Mouse (Mus musculus) forebrain, embryonic 12.5 days (tissue): Measurements from ENCODE around the gene Dmpk. TPM values are rescaled to one million over a fixed set of nuclear protein-coding genes. Genes with fewer than 3 reads are reported as not detected.

Source experiments
- ATAC-seq: fragments of 200-750 bp; cut with Nextera tagmentation; 2 replicates; pipeline ENCODE4 v1.8.0; 2017; ENCODE audit warnings: moderate TSS enrichment; ENCODE audit not compliant: low FRiP score
- H3K27ac ChIP-seq: fragments of 300-500 bp; sonication (generic); 2 replicates; pipeline ENCODE4 v1.5.1; 2016; ENCODE audit warnings: mild to moderate bottlenecking
- H3K27me3 ChIP-seq: fragments of 300-500 bp; sonication (generic); 2 replicates; pipeline ENCODE4 v1.6.1; 2016; ENCODE audit warnings: mild to moderate bottlenecking
- H3K36me3 ChIP-seq: fragments of 300-500 bp; sonication (generic); replicated peaks from 2 replicates; pipeline ENCODE4 v1.6.1; 2016; ENCODE audit warnings: mild to moderate bottlenecking
- H3K4me1 ChIP-seq: fragments of 300-500 bp; sonication (generic); 2 replicates; pipeline ENCODE4 v1.6.1; 2016
- H3K4me2 ChIP-seq: fragments of 300-500 bp; sonication (generic); 2 replicates; pipeline ENCODE4 v1.6.1; 2016; ENCODE audit warnings: mild to moderate bottlenecking, moderate library complexity
- H3K4me3 ChIP-seq: fragments of 300-500 bp; sonication (generic); replicated peaks from 2 replicates; pipeline ENCODE4 v1.5.1; 2016; ENCODE audit warnings: mild to moderate bottlenecking
- H3K9ac ChIP-seq: fragments of 300-500 bp; sonication (generic); 2 replicates; pipeline ENCODE4 v1.6.1; 2016; ENCODE audit warnings: mild to moderate bottlenecking
- H3K9me3 ChIP-seq: fragments of 300-500 bp; sonication (generic); 2 replicates; pipeline ENCODE4 v1.6.1; 2016
- WGBS: fragments of 180-500 bp; shearing (Covaris S2); methylation state at CpG from one replicate; pipeline ENCODE4 v1.1.7; 2016; 5-methylcytosine and 5-hydroxymethylcytosine counted together
- polyA plus RNA-seq: library from polyadenylated mRNA; unstranded; fragments of >200 nt; fragmentation: Nextera tagmentation; extraction: Ambion mirVana; gene quantifications from 2 replicates; pipeline ENCODE4 v1.2.1, GENCODE M21; 2016

Gene Dmpk
- polyA plus RNA-seq, 1 experiment from 2014 or later: 12.3 TPM

DNA sequence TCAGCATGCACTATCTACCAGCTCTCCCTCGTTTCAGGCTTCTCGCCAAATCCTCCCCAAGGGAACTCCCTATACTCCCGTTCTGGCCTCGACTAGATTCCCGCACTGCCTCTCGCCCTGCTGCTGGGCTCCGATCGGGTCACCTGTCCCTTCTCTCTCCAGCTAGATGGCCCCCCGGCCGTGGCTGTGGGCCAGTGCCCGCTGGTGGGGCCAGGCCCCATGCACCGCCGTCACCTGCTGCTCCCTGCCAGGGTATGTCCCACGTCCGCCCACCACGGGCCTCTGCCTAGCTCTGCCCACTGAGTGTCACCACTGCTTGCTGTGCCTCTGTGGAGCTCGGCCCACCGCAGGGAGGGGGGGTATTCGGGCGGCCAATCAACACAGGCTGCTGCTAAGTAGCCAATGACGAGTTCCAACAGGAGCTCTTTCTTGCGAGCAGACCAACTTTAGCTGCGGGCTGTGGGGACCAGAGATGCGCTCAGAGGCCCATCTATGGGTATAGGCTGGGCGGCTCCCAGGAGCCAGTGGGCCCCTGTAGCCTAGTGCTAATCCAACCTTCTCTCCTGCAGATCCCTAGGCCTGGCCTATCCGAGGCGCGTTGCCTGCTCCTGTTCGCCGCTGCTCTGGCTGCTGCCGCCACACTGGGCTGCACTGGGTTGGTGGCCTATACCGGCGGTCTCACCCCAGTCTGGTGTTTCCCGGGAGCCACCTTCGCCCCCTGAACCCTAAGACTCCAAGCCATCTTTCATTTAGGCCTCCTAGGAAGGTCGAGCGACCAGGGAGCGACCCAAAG lies 8.9 kb downstream of the Dmpk start:
- Histone ChIP-seq H3K4me2 (peak overlapping the region; percentile 95), H3K36me3 (peaks cover 46% of the 10 kb centered on the region), H3K27ac (peak overlapping the region; percentile 82), H3K4me1 (peaks cover 60% of the 10 kb centered on the region), H3K27me3 (peaks cover 23% of the 10 kb centered on the region), H3K9me3 (no peaks in the 10 kb centered on the region), H3K4me3 (peak overlapping the region; percentile 72), H3K9ac (peak overlapping the region; percentile 51)
- ATAC-seq: peak; percentile 73
- 3% methylated on average over 38 of the region's 38 CpGs for WGBS

DNA sequence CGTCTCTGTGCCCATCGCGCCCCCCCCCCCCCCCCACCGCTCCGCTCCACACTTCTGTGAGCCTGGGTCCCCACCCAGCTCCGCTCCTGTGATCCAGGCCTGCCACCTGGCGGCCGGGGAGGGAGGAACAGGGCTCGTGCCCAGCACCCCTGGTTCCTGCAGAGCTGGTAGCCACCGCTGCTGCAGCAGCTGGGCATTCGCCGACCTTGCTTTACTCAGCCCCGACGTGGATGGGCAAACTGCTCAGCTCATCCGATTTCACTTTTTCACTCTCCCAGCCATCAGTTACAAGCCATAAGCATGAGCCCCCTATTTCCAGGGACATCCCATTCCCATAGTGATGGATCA lies 9.5 kb downstream of the Dmpk start:
- peak overlapping the region; percentile 82 for H3K27ac ChIP-seq
- H3K36me3 ChIP-seq: peaks cover 42% of the 10 kb centered on the region
- H3K27me3 ChIP-seq: peaks cover 23% of the 10 kb centered on the region
- peak overlapping the region; percentile 72 for H3K4me3 ChIP-seq
- WGBS: 0% methylated on average over 14 of the region's 15 CpGs
- no peaks in the 10 kb centered on the region for H3K9me3 ChIP-seq
- H3K9ac ChIP-seq: peak overlapping the region; percentile 51
- H3K4me2 ChIP-seq: peak overlapping the region; percentile 95
- peaks cover 60% of the 10 kb centered on the region for H3K4me1 ChIP-seq
- peak; percentile 37; the same call in 1 of the 2 replicates for ATAC-seq

DNA sequence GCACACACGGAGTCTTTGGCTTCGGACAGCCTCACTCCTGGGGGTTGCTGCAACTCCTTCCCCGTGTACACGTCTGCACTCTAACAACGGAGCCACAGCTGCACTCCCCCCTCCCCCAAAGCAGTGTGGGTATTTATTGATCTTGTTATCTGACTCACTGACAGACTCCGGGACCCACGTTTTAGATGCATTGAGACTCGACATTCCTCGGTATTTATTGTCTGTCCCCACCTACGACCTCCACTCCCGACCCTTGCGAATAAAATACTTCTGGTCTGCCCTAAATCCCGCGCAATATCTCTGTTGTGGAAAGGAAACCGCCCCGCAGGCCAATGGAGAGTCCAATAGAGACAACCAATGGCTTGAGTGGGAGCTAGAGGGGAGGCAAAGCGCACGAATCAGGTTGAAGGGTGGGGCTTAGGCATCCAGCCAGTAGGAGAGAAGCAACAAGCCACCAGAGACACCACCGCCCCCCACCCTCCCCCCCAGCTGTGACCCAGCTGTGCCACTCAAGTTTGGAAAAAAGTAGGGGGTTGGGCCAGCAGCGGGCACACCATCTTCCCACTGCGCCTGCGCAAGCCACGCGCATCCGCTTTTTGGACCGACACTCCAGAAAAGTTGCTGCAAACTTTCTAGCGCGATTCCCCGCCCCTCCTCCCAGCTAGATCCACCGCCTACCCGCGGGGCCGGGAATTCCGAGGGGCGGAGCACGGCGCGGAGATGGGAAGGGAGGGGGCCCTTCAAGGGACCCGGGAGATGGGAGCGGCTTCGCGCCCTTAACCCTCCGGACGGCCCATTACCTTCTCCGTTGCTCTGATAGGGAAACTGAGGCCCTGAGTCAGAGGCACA lies 10.1 kb downstream of the Dmpk start:
- peak; percentile 80 for ATAC-seq
- peaks cover 60% of the 10 kb centered on the region for H3K4me1 ChIP-seq
- peaks cover 23% of the 10 kb centered on the region for H3K27me3 ChIP-seq
- peak overlapping the region; percentile 95 for H3K4me2 ChIP-seq
- H3K36me3 ChIP-seq: peaks cover 36% of the 10 kb centered on the region
- under 1% methylated on average over 45 of the region's 45 CpGs for WGBS
- H3K9ac ChIP-seq: peak overlapping the region; percentile 91
- H3K27ac ChIP-seq: peak overlapping the region; percentile 95
- no peaks in the 10 kb centered on the region for H3K9me3 ChIP-seq
- peak overlapping the region; percentile 72 for H3K4me3 ChIP-seq

DNA sequence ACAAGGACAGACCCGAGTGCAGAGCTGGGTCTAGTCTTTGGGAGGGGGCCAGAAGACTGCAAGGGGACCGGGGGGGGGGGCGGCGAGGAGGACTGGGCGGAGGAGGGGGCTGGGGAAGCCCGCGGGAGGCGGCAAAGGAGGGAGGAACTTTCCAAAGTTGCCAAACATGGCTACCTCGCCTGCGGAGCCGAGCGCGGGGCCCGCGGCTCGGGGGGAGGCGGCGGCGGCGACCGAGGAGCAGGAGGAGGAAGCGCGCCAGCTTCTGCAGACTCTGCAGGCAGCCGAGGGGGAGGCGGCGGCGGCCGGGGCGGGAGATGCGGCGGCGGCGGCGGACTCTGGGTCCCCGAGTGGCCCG lies 10.8 kb downstream of the Dmpk start, which contains the start of gene Six5:
TSS of gene Six5 (plus strand) at position 124 of the 355 bp plus-strand sequence.
- H3K9me3 ChIP-seq: no peaks in the 10 kb centered on the region
- peak within 1 kb of the TSS; percentile 95 for H3K27ac ChIP-seq
- peak within 1 kb of the TSS; percentile 95 for H3K4me2 ChIP-seq
- ATAC-seq: no peak
- peaks cover 60% of the 10 kb centered on the region for H3K4me1 ChIP-seq
- H3K36me3 ChIP-seq: peaks cover 31% of the 10 kb centered on the region
- H3K27me3 ChIP-seq: peaks cover 23% of the 10 kb centered on the region
- H3K9ac ChIP-seq: peak within 1 kb of the TSS; percentile 91
- 2% methylated on average over 28 of the region's 36 CpGs for WGBS
- H3K4me3 ChIP-seq: peak within 1 kb of the TSS; percentile 72

DNA sequence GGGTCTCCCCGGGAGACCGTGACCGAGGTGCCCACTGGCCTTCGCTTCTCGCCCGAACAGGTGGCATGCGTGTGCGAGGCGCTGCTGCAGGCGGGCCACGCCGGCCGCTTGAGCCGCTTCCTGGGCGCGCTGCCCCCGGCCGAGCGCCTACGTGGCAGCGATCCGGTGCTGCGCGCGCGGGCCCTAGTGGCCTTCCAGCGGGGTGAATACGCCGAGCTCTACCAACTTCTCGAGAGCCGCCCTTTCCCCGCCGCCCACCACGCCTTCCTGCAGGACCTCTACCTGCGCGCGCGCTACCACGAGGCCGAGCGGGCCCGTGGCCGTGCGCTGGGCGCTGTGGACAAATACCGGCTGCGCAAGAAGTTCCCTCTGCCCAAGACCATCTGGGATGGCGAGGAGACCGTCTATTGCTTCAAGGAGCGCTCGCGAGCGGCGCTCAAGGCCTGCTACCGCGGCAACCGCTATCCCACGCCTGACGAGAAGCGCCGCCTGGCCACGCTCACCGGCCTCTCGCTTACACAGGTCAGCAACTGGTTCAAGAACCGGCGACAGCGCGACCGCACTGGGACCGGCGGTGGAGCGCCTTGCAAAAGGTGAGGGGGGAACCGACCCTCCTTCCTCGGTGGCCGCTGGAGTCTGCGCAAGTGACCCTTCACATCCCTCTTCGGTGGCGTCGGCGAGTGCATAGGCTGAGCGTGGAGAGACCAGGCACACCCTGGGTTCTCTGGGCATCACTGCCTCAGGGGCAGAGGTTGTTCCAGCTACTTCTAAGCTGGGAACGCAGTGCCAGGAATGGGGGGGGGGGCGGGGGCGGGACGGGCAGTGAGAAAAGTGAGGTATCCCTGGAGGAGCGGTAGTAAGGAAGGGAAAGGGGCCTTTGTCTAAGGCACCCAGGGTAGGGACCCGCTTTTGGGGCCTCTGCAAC lies 11.4 kb downstream of the Dmpk start:
- H3K4me1 ChIP-seq: peaks cover 60% of the 10 kb centered on the region
- no peak for ATAC-seq
- peak overlapping the region; percentile 72 for H3K4me3 ChIP-seq

DNA sequence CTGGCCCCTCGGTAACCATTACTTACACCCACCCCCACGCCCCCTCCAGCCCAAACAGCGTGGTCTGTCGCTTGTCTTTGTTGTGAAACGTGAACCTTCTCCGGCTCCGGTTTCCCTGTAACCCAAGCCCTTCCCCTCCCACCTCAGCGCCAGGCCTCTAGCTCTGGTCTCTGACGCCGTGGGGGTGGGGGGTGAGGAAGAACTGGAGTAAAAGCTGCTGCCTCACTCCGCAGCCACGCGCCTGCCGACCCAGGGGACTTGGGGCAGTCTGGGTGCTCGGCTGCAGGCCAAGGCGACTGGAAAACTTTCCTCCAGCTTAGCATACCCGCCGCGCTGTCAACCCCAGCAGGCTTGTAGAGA lies 12.1 kb downstream of the Dmpk start:
- under 1% methylated on average over 19 of the region's 19 CpGs for WGBS
- peaks cover 60% of the 10 kb centered on the region for H3K4me1 ChIP-seq
- no peak for ATAC-seq
- peaks cover 19% of the 10 kb centered on the region for H3K36me3 ChIP-seq
- peak overlapping the region; percentile 95 for H3K4me2 ChIP-seq
- no peaks in the 10 kb centered on the region for H3K9me3 ChIP-seq
- H3K9ac ChIP-seq: peak overlapping the region; percentile 91
- peak overlapping the region; percentile 95 for H3K27ac ChIP-seq
- H3K27me3 ChIP-seq: peaks cover 21% of the 10 kb centered on the region
- H3K4me3 ChIP-seq: peak overlapping the region; percentile 72

More for the DNA sequence above, 11.4 kb downstream of the Dmpk start:
- Histone ChIP-seq H3K27ac (peak overlapping the region; percentile 95), H3K9me3 (no peaks in the 10 kb centered on the region), H3K4me2 (peak overlapping the region; percentile 95), H3K27me3 (peaks cover 23% of the 10 kb centered on the region), H3K9ac (peak overlapping the region; percentile 91), H3K36me3 (peaks cover 25% of the 10 kb centered on the region)
- 0% methylated on average over 81 of the region's 87 CpGs for WGBS

DNA sequence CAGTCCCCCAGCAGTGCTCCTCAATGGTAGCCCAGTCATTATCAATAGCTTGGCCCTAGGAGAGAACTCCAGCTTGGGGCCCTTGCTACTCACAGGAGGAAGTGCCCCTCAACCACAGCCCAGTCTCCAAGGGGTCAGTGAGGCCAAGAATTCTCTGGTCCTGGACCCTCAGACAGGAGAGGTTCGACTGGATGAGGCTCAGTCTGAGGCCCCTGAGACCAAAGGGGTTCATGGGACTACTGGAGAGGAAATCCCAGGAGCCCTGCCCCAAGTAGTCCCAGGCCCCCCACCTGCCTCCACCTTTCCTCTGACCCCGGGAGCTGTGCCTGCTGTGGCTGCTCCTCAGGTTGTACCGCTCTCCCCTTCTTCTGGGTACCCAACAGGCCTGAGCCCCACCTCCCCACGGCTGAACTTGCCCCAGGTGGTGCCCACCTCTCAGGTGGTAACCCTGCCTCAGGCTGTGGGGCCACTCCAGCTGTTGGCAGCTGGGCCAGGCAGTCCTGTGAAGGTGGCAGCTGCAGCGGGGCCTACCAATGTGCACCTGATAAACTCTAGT lies 12.8 kb downstream of the Dmpk start:
- Histone ChIP-seq H3K4me3 (peak overlapping the region; percentile 72), H3K27me3 (peaks cover 13% of the 10 kb centered on the region), H3K9ac (peak overlapping the region; percentile 91), H3K9me3 (no peaks in the 10 kb centered on the region), H3K4me2 (peak overlapping the region; percentile 95), H3K36me3 (peaks cover 12% of the 10 kb centered on the region), H3K27ac (no peak overlapping the region), H3K4me1 (peaks cover 54% of the 10 kb centered on the region)
- no peak for ATAC-seq
- WGBS: 55% methylated on average over 5 of the region's 5 CpGs

DNA sequence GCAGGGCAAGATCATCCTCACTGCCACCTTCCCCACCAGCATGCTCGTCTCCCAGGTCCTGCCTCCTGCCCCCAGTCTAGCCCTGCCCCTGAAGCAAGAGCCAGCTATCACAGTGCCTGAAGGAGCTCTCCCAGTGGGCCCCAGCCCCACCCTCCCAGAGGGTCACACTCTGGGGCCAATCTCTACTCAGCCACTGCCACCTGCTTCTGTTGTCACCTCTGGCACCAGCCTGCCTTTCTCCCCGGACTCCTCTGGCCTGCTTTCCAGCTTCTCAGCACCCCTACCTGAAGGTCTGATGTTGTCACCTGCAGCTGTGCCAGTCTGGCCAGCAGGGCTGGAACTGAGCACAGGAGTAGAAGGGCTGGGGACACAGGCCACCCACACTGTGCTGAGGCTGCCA lies 13.6 kb downstream of the Dmpk start:
- no peaks in the 10 kb centered on the region for H3K9me3 ChIP-seq
- H3K4me3 ChIP-seq: no peak overlapping the region
- 0 out of 2 replicates have a peak overlapping the region, but pooled peaks have one; percentile 95 for H3K4me2 ChIP-seq
- peaks cover 6% of the 10 kb centered on the region; the same call in 1 of the 2 replicates for H3K27me3 ChIP-seq
- no peak overlapping the region for H3K27ac ChIP-seq
- ATAC-seq: no peak
- H3K9ac ChIP-seq: peak overlapping the region; percentile 21; the same call in 1 of the 2 replicates
- WGBS: 58% methylated on average over 2 of the region's 2 CpGs
- H3K4me1 ChIP-seq: peaks cover 47% of the 10 kb centered on the region
- H3K36me3 ChIP-seq: peaks cover 12% of the 10 kb centered on the region; the same call in 1 of the 2 replicates

DNA sequence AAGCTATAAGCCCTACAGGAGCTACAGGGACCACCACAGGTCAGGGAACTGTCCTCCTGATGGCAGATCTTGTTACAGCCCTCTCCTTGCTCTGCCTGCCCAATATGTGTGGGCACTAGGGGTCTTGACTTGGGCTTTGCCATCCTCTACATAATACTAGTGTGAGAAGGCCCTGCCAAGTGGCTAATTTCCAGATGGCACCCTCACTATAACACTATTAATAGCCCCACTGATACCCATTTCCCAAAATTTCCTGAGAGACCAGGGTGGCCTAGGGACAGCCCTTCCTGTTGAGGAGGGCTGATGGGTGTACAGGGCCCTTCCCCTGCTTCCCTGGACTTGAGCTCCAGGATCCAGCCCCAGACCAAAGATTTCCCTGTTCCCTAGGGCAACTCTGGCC lies 14.2 kb downstream of the Dmpk start:
- Histone ChIP-seq H3K9ac (no peak overlapping the region), H3K4me3 (no peak overlapping the region), H3K36me3 (peaks cover 12% of the 10 kb centered on the region; the same call in 1 of the 2 replicates), H3K4me2 (no peak overlapping the region), H3K27ac (no peak overlapping the region), H3K27me3 (0 out of 2 replicates have a peak, but pooled peaks cover 3% of the 10 kb centered on the region), H3K9me3 (no peaks in the 10 kb centered on the region), H3K4me1 (peaks cover 41% of the 10 kb centered on the region)
- ATAC-seq: no peak

DNA sequence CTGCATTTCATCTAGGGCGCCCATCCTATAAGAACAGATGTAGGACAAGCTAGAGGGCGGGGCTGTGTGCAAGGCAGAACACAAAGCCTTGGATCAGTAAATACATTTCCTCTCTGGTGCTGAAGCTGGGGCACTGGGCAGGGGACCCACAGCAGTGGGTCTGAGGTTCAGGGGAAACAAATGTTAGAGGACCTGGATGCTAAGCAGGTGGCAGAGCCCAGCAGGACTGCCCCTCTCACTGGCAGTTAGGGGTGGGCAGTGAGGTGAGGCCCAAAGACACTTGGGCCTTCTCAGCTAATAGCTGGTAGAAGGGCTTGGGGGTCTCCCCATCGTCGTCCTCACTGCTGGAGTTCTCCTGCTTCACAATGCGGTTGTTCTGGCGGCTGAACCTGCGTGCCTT lies 15.2 kb downstream of the Dmpk start:
- Histone ChIP-seq H3K27me3 (0 out of 2 replicates have a peak, but pooled peaks cover 3% of the 10 kb centered on the region), H3K9ac (no peak overlapping the region), H3K4me1 (peaks cover 31% of the 10 kb centered on the region), H3K4me2 (no peak overlapping the region; the same call in 1 of the 2 replicates), H3K4me3 (no peak overlapping the region), H3K27ac (no peak overlapping the region), H3K36me3 (peaks cover 12% of the 10 kb centered on the region; the same call in 1 of the 2 replicates), H3K9me3 (no peaks in the 10 kb centered on the region)
- ATAC-seq: no peak
- 63% methylated on average over 7 of the region's 7 CpGs for WGBS

DNA sequence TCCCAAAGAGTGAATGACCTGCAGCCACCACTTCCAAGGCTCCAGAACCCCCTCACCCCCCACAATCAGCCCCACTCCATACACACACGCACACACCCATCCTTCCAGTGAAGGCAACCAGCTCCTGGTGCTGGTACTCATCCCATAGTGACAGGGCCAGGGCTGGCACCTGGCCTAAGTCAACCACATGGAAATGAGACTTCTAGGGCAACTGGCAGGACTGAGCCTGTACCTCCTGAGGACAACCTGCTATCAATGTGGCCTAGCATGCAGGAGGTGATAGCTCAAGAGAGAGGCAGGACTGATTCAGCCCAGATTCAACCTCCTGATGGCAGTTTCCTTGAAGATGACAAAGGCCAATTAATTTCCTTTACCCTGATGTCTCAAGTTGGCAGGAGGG lies 16.6 kb downstream of the Dmpk start:
- 76% methylated on average over 1 of the region's 1 CpGs for WGBS
- H3K4me3 ChIP-seq: no peak overlapping the region
- peaks cover 12% of the 10 kb centered on the region; the same call in 1 of the 2 replicates for H3K36me3 ChIP-seq
- no peaks in the 10 kb centered on the region for H3K9me3 ChIP-seq
- H3K4me1 ChIP-seq: peaks cover 22% of the 10 kb centered on the region
- no peaks in the 10 kb centered on the region for H3K27me3 ChIP-seq
- no peak for ATAC-seq
- no peak overlapping the region for H3K4me2 ChIP-seq
- no peak overlapping the region for H3K9ac ChIP-seq
- no peak overlapping the region for H3K27ac ChIP-seq
